Mouse (Mus musculus): ENCODE results near the gene Xpo6. TPM values are rescaled to one million over a fixed set of nuclear protein-coding genes. Genes with fewer than 3 reads are reported as not detected.
A peak's percentile ranks its signal among the peaks of the same experiment; 100 is the strongest.

The Xpo6 gene
- total RNA-seq (2022) = 100 to 1,000 TPM in 1 of 4 experiments, 10 to 100 TPM in 3; 88.8 to 104 (median 97.5) TPM

- DNase-seq (ENCODE audit: low spot score in 2 of 2) = peak; percentile 80 to 95
Measured at GRCm38 (mm10) chr7:126200178-126200996, at the start of gene Xpo6. Xpo6 (minus strand) TSS chr7:126200501.

GRCm38 (mm10) chr7:126249986-126250385, 49.7 kb upstream of the Xpo6 start:
- DNase-seq (ENCODE audit: low spot score in 2 of 2) = no peak

- no peak for DNase-seq (ENCODE audit: low spot score in 2 of 2)
Measured at GRCm38 (mm10) chr7:126249146-126249545, 48.8 kb upstream of the Xpo6 start.

DNA sequence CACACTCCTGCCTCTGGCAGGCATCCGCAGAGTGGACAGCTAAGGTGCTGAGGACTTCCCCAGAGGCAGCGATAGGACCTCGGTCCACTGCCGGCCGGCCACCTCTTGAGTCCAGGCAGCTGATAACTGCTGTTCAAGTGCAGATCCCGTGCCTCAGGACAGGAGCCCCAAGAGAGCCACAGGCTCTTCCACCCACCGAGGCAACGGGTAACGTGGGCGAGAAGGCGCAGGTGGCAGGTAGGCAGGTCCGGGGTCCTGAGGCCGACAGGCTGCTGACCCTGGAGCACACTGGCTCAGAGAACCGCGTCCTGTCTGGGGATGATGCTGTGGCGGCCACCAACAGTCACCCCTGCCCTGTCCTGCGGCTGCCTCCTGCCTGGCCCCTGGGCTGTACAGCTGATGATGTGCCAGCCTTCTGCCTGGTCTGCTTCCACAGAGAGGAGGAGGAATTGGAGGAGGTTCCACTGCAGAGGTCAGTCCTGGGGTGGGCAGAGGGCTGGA, 48.4 kb upstream of the Xpo6 start:
- no peak for DNase-seq (ENCODE audit: low spot score in 2 of 2)

DNA sequence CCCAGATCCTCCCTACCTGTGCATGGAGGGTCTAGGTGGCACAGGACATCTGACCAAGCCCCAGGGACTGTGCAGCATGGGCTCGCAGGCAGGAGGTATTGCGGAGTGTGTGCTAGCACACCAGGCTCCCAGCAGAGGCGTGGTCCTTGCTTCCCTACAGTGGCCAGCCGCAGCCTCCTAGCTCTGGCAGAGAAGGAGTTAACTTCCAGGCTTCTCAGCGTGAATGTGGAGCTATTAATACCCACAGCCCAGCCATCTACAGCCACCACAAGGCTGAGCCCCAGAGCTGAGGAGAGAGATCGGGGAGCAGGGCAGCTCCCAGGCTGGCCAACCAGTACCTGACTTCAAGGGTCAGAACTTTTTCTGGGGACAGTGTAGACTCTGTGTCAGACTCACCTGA, 47.8 kb upstream of the Xpo6 start:
- DNase-seq (ENCODE audit: low spot score in 2 of 2) = no peak

- no peak for DNase-seq (ENCODE audit: low spot score in 2 of 2)
Measured at GRCm38 (mm10) chr7:126244168-126244750, 44.0 kb upstream of the Xpo6 start.

- no peak for DNase-seq (ENCODE audit: low spot score in 2 of 2)
Measured at GRCm38 (mm10) chr7:126240814-126241360, 40.6 kb upstream of the Xpo6 start.

DNA sequence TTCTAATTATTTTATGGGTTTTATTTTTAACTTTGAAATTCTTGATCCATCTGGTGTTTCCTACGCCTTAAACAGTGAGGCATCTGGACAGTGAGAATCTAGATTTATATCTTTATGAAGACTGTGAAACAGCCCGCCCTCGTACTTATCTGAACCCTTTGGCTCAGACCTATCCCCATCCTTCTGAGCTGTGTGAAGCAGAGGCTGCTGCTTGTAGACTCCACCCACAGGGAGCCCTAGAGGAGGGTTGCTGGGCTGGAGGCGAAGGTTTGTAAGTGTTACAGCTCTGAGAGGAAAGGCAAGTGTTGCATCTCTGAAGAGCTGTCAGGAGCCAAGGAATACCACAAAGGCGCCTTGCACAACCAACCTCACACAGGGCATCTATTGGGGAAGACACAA, 36.5 kb upstream of the Xpo6 start:
- DNase-seq (ENCODE audit: low spot score in 2 of 2) = peak in 1 of 2 experiments; percentile 69

GRCm38 (mm10) chr7:126236083-126236793, 35.9 kb upstream of the Xpo6 start:
- DNase-seq (ENCODE audit: low spot score in 2 of 2) = peak in 1 of 2 experiments; percentile 50

DNA sequence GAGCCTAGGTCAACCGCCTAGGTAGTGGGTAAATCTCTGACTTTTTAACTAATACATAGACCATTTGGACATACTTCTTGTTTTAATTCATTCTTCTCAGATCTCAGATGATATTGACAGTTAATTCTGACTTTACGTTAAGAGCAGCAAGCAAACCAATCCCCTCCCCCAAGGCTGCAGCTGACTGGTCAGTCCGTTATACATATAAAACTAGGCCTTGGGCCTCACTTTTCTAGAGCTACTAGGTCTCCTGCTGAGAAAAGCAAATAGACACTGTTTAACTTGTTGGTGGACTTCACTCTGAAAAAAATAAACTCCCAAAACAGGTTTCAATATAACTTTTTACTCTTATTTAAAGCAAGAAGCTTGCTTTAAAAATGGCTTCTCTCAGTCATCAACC, 34.3 kb upstream of the Xpo6 start:
- DNase-seq (ENCODE audit: low spot score in 2 of 2) = no peak

DNA sequence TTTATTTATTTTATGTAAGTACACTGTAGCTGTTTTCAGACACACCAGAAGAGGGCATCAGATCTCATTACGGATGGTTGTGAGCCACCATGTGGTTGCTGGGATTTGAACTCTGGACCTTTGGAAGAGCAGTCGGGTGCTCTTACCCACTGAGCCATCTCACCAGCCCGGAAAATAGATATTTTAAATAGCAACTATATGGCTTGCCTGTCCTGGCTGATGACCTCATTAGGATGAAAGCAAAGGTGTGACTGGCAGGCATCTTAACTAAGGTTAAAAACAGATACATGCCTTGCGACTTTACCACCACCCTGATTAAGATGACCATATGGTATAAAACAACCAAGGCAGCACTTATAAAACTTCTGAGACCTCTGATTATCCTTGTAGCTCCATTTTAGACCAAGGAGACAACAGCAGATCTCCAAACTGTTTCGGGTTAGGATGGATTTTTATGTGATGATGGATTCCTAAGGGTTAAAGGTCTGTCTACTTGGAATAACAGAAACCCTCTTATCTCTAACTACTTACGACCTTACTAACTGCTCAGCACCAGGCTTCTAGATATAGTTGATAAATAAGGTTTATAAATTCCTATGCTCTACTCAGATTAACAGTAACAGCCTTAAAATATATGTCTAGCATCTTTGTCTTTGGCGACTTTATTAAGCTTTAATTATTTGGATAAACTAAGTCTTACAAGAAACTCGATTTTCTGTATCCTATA, 32.2 kb upstream of the Xpo6 start:
- no peak for DNase-seq (ENCODE audit: low spot score in 2 of 2)

GRCm38 (mm10) chr7:126230357-126231148, 30.3 kb upstream of the Xpo6 start:
- no peak for DNase-seq (ENCODE audit: low spot score in 2 of 2)

GRCm38 (mm10) chr7:126226136-126226535, 25.8 kb upstream of the Xpo6 start:
- no peak for DNase-seq (ENCODE audit: low spot score in 2 of 2)

DNA sequence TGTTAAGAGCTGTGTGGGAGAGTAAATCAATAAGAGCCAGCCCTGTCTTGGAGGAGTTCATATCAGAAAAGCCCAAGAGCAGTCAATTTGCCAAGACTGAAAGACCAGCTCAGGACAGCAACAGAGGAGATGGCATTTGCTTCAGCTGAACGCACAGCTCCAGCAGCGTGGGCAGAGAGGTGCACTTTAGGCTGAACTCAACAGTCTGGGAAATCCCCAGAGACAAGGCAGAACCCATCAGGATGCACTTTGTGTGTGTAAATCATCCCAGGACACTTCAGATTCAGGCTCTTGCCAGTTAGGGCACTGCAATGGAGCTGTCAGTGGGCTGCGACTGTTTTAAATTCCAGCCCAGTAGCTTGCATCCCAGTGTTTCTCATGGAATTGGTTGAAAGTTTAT, 22.5 kb upstream of the Xpo6 start:
- DNase-seq (ENCODE audit: low spot score in 2 of 2) = no peak

- DNase-seq (ENCODE audit: low spot score in 2 of 2) = no peak
Measured at GRCm38 (mm10) chr7:126220611-126221010, 20.3 kb upstream of the Xpo6 start.

GRCm38 (mm10) chr7:126218311-126218710, 18.0 kb upstream of the Xpo6 start:
- DNase-seq (ENCODE audit: low spot score in 2 of 2) = no peak

DNA sequence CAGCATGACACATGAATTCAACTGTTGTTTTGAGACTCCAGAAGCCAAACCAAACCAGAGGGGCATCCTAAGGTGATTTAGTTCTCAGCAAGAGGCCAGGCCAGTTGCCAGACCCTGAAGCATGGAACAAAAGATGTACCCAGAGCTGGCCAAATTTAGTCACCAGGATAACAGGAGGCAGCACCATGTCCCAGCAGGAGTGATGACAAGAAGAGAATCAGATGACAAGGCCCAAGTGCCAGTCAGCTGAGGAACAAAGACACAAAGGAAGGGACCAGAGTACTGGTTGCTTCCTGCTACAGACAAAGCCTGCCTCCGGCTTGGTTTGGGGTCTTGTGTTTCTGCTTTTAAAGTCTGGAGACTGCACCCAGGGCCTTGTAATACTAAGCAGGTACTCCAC, 16.6 kb upstream of the Xpo6 start:
- no peak for DNase-seq (ENCODE audit: low spot score in 2 of 2)

DNA sequence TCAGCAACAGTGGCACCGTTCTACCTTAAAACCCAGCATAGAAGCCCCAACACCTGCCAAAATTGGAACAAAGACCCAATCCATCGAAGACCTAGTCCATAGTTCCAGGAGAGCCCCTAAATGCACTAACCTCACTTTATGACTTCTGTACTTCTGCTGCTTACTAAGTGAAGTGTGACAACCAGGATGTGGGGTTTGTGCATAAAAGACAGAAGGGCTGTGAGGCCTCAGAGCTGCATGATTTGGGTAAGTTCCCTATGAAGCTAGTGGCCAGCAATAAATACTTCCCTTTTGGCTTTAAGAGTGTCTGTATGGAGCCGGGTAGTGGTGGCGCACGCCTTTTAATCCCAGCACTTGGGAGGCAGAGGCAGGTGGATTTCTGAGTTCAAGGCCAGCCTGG, 10.6 kb upstream of the Xpo6 start:
- DNase-seq (ENCODE audit: low spot score in 2 of 2) = no peak

- no peak for DNase-seq (ENCODE audit: low spot score in 2 of 2)
Measured at GRCm38 (mm10) chr7:126200997-126201345, 670 bp upstream of the Xpo6 start.

DNA sequence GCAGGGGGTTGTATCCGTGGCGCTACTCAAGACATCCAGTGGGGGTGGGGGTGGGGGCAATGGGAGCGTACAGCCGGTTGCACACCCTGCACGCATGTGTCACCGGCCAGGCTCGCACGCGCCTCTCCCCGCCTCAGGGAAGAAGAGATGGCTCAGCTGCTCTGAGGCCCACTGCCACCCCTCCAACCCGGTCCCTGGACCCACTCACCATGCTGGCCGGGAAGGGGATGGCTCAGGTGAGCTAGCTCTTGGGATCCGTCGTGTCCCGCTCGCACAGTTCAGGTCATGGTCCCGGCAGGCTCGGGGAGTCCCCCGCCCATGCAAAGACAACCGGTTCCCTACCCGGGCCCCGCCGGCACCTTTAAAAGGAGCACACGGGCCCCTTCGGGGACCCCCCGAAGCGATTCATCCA, 604 bp downstream of the Xpo6 start:
- DNase-seq (ENCODE audit: low spot score in 2 of 2) = peak; percentile 21 to 33
